ENCODE assay signal across 30 mouse cellular contexts in genomic region chr14:76069296-76069695, GRCm38 (mm10). TPM values are rescaled to one million over a fixed set of nuclear protein-coding genes. Genes with fewer than 3 reads are reported as not detected.
DNase-seq lines count a peak whose midpoint lies in the region; ATAC-seq and TF ChIP-seq lines count a peak whose summit lies in the region.
"Had no signal": no experiment of that assay in that cellular context is flagged by ENCODE, and none has a peak within 500 bp of the region (broad histone marks: within the 10 kb centered on the region; RNA-seq: fewer than 3 reads in every experiment).

No protein-coding gene starts in this region.

- no peak overlapping the region for H3K4me3 ChIP-seq in embryonic facial prominence, embryonic 14.5 days (ENCODE audit: low read depth, low read length)
- no peak overlapping the region for H3K4me3 ChIP-seq in embryonic facial prominence, embryonic 10.5 days
- no peak overlapping the region for H3K4me3 ChIP-seq in midbrain, embryonic 12.5 days
- H3K4me3 ChIP-seq in midbrain, postnatal 0 days (ENCODE audit: low read depth, low read length), result no peak overlapping the region
- H3K4me3 ChIP-seq in limb, embryonic 11.5 days (ENCODE audit: low read depth, low read length), result no peak overlapping the region
- H3K4me3 ChIP-seq in midbrain, embryonic 15.5 days, result no peak overlapping the region
- H3K4me3 ChIP-seq in forebrain, embryonic 13.5 days, result no peak overlapping the region
- H3K4me3 ChIP-seq: embryonic facial prominence, embryonic 12.5 days; erythroblast, embryonic 14.5 days; heart, adult 2 months; heart, embryonic 13.5 days; hindbrain, embryonic 12.5 days; liver, embryonic 15.5 days; lung, embryonic 15.5 days; megakaryocyte, embryonic 14.5 days; myocyte had no signal

- WGBS in embryonic facial prominence, embryonic 14.5 days, result 62% methylated on average over 4 of the region's 4 CpGs
- 87% methylated on average over 4 of the region's 4 CpGs for WGBS in embryonic facial prominence, embryonic 10.5 days
- WGBS in midbrain, embryonic 12.5 days, result 74% methylated on average over 4 of the region's 4 CpGs
- WGBS in midbrain, postnatal 0 days, result 44% methylated on average over 4 of the region's 4 CpGs
- 23% methylated on average over 4 of the region's 4 CpGs for WGBS in limb, embryonic 11.5 days
- 48% methylated on average over 4 of the region's 4 CpGs for WGBS in midbrain, embryonic 15.5 days
- 63% methylated on average over 4 of the region's 4 CpGs for WGBS in forebrain, embryonic 13.5 days

- TF ChIP-seq CTCF in midbrain, postnatal 0 days (IDR thresholded peaks at IDR 0.05), result no peak

- H3K9ac ChIP-seq in embryonic facial prominence, embryonic 14.5 days (ENCODE audit: low read depth, low read length), result no peak overlapping the region
- no peak overlapping the region for H3K9ac ChIP-seq in midbrain, embryonic 12.5 days (replicated peaks)
- no peak overlapping the region for H3K9ac ChIP-seq in midbrain, postnatal 0 days (replicated peaks; ENCODE audit: low read length, poor library complexity, severe bottlenecking)
- no peak overlapping the region for H3K9ac ChIP-seq in limb, embryonic 11.5 days (ENCODE audit: low read length)
- no peak overlapping the region for H3K9ac ChIP-seq in midbrain, embryonic 15.5 days
- no peak overlapping the region for H3K9ac ChIP-seq in forebrain, embryonic 13.5 days
- H3K9ac ChIP-seq: embryonic facial prominence, embryonic 12.5 days; forebrain, postnatal 0 days; heart, embryonic 13.5 days; hindbrain, embryonic 12.5 days; liver, embryonic 15.5 days; lung, embryonic 15.5 days had no signal

- ATAC-seq in embryonic facial prominence, embryonic 14.5 days (ENCODE audit: low read depth), result no peak
- no peak for ATAC-seq in midbrain, embryonic 12.5 days (ENCODE audit: low FRiP score, low read depth)
- ATAC-seq in midbrain, postnatal 0 days (ENCODE audit: low FRiP score), result no peak
- 0 out of 2 replicates have a peak, but pooled peaks have one; percentile 49 for ATAC-seq in limb, embryonic 11.5 days (ENCODE audit: insufficient number of reproducible peaks, low FRiP score, low TSS enrichment, low read depth)
- no peak for ATAC-seq in midbrain, embryonic 15.5 days (replicated peaks)
- ATAC-seq in forebrain, embryonic 13.5 days, result no peak
- ATAC-seq: forebrain, postnatal 0 days had no signal

- H3K4me1 ChIP-seq in embryonic facial prominence, embryonic 14.5 days (ENCODE audit: control insufficient read depth, insufficient read depth, low read length), result no peaks in the 10 kb centered on the region
- no peaks in the 10 kb centered on the region for H3K4me1 ChIP-seq in embryonic facial prominence, embryonic 10.5 days
- no peaks in the 10 kb centered on the region for H3K4me1 ChIP-seq in midbrain, embryonic 12.5 days
- no peaks in the 10 kb centered on the region for H3K4me1 ChIP-seq in midbrain, postnatal 0 days (ENCODE audit: insufficient read depth, low read length)
- H3K4me1 ChIP-seq in limb, embryonic 11.5 days (ENCODE audit: control insufficient read depth, insufficient read depth, low read length), result no peaks in the 10 kb centered on the region; the same call in 1 of the 2 replicates
- H3K4me1 ChIP-seq in midbrain, embryonic 15.5 days, result no peaks in the 10 kb centered on the region
- no peaks in the 10 kb centered on the region for H3K4me1 ChIP-seq in forebrain, embryonic 13.5 days
- H3K4me1 ChIP-seq: embryonic facial prominence, embryonic 12.5 days; heart, embryonic 13.5 days; hindbrain, embryonic 12.5 days; liver, embryonic 15.5 days; lung, embryonic 15.5 days; megakaryocyte, embryonic 14.5 days had no signal

- DNase-seq in embryonic facial prominence, embryonic 14.5 days (ENCODE audit: low spot score), result peak; percentile 9
- no peak for DNase-seq in embryonic facial prominence, embryonic 10.5 days (ENCODE audit: low spot score)
- DNase-seq in midbrain, postnatal 0 days (ENCODE audit: low spot score), result no peak
- DNase-seq in limb, embryonic 11.5 days (ENCODE audit: low spot score), result peak; percentile 46
- no peak for DNase-seq in right cerebral cortex, adult 18-20 months
- DNase-seq: cerebellum, adult 11-12 months; cerebellum, postnatal 10 days; forebrain, postnatal 0 days; gastrocnemius, postnatal 25 days; heart, adult 2 months; heart, postnatal 14 days; kidney, adult 2 months; kidney, postnatal 10 days; layer of hippocampus, postnatal 36 days; liver; lung, postnatal 36 days; right cerebral cortex, postnatal 25 days; spleen, adult 18-20 months; thymus, postnatal 14 days had no signal

- H3K27ac ChIP-seq in embryonic facial prominence, embryonic 14.5 days (replicated peaks; ENCODE audit: low read depth, low read length), result no peak overlapping the region
- H3K27ac ChIP-seq in embryonic facial prominence, embryonic 10.5 days (replicated peaks), result no peak overlapping the region
- H3K27ac ChIP-seq in midbrain, embryonic 12.5 days (replicated peaks), result peak overlapping the region; percentile 68
- H3K27ac ChIP-seq in midbrain, postnatal 0 days (ENCODE audit: low read depth, low read length), result no peak overlapping the region
- no peak overlapping the region for H3K27ac ChIP-seq in limb, embryonic 11.5 days (replicated peaks; ENCODE audit: low read depth, low read length)
- peak overlapping the region; percentile 54 for H3K27ac ChIP-seq in midbrain, embryonic 15.5 days
- H3K27ac ChIP-seq in forebrain, embryonic 13.5 days, result no peak overlapping the region
- H3K27ac ChIP-seq: embryonic facial prominence, embryonic 12.5 days; heart, adult 2 months; heart, embryonic 13.5 days; liver, embryonic 15.5 days; lung, embryonic 15.5 days had no signal

- H3K9me3 ChIP-seq in embryonic facial prominence, embryonic 14.5 days (ENCODE audit: control insufficient read depth, low read length), result no peaks in the 10 kb centered on the region
- H3K9me3 ChIP-seq in embryonic facial prominence, embryonic 10.5 days, result no peaks in the 10 kb centered on the region
- H3K9me3 ChIP-seq in midbrain, embryonic 12.5 days, result no peaks in the 10 kb centered on the region
- H3K9me3 ChIP-seq in midbrain, postnatal 0 days (ENCODE audit: low read length), result no peaks in the 10 kb centered on the region
- H3K9me3 ChIP-seq in limb, embryonic 11.5 days (ENCODE audit: control insufficient read depth, low read length), result no peaks in the 10 kb centered on the region
- no peaks in the 10 kb centered on the region for H3K9me3 ChIP-seq in midbrain, embryonic 15.5 days
- no peaks in the 10 kb centered on the region for H3K9me3 ChIP-seq in forebrain, embryonic 13.5 days (replicated peaks)
- H3K9me3 ChIP-seq: embryonic facial prominence, embryonic 12.5 days; heart, embryonic 13.5 days; hindbrain, embryonic 12.5 days; liver, embryonic 15.5 days; lung, embryonic 15.5 days; megakaryocyte, embryonic 14.5 days had no signal

- H3K27me3 ChIP-seq in embryonic facial prominence, embryonic 14.5 days (replicated peaks; ENCODE audit: control insufficient read depth, insufficient read depth, low read length), result no peaks in the 10 kb centered on the region
- no peaks in the 10 kb centered on the region for H3K27me3 ChIP-seq in embryonic facial prominence, embryonic 10.5 days (replicated peaks; ENCODE audit: low read depth, poor library complexity, severe bottlenecking)
- H3K27me3 ChIP-seq in midbrain, embryonic 12.5 days, result no peaks in the 10 kb centered on the region
- no peaks in the 10 kb centered on the region for H3K27me3 ChIP-seq in midbrain, postnatal 0 days (ENCODE audit: insufficient read depth, low read length)
- no peaks in the 10 kb centered on the region for H3K27me3 ChIP-seq in limb, embryonic 11.5 days (ENCODE audit: control insufficient read depth, insufficient read depth, low read length)
- no peaks in the 10 kb centered on the region for H3K27me3 ChIP-seq in midbrain, embryonic 15.5 days (replicated peaks)
- no peaks in the 10 kb centered on the region for H3K27me3 ChIP-seq in forebrain, embryonic 13.5 days
- H3K27me3 ChIP-seq: embryonic facial prominence, embryonic 12.5 days; heart, embryonic 13.5 days; hindbrain, embryonic 12.5 days; liver, embryonic 15.5 days; lung, embryonic 15.5 days had no signal

- no peak overlapping the region for H3K4me2 ChIP-seq in embryonic facial prominence, embryonic 14.5 days (ENCODE audit: low read depth, low read length)
- H3K4me2 ChIP-seq in midbrain, embryonic 12.5 days (replicated peaks), result no peak overlapping the region
- no peak overlapping the region for H3K4me2 ChIP-seq in midbrain, postnatal 0 days (ENCODE audit: low read depth, low read length, poor library complexity, severe bottlenecking)
- H3K4me2 ChIP-seq in limb, embryonic 11.5 days (ENCODE audit: low read depth, severe bottlenecking), result no peak overlapping the region
- H3K4me2 ChIP-seq in midbrain, embryonic 15.5 days, result no peak overlapping the region
- H3K4me2 ChIP-seq in forebrain, embryonic 13.5 days, result no peak overlapping the region
- H3K4me2 ChIP-seq: embryonic facial prominence, embryonic 12.5 days; heart, embryonic 13.5 days; hindbrain, embryonic 12.5 days; liver, embryonic 15.5 days; lung, embryonic 15.5 days had no signal

- H3K36me3 ChIP-seq in embryonic facial prominence, embryonic 14.5 days (ENCODE audit: control insufficient read depth, insufficient read depth, low read length), result no peaks in the 10 kb centered on the region
- no peaks in the 10 kb centered on the region for H3K36me3 ChIP-seq in embryonic facial prominence, embryonic 10.5 days (replicated peaks)
- no peaks in the 10 kb centered on the region for H3K36me3 ChIP-seq in midbrain, embryonic 12.5 days
- H3K36me3 ChIP-seq in midbrain, postnatal 0 days (ENCODE audit: insufficient read depth, low read length), result no peaks in the 10 kb centered on the region
- no peaks in the 10 kb centered on the region for H3K36me3 ChIP-seq in limb, embryonic 11.5 days (ENCODE audit: control insufficient read depth, insufficient read depth, low read length)
- no peaks in the 10 kb centered on the region for H3K36me3 ChIP-seq in midbrain, embryonic 15.5 days (replicated peaks)
- no peaks in the 10 kb centered on the region for H3K36me3 ChIP-seq in forebrain, embryonic 13.5 days (ENCODE audit: poor library complexity, severe bottlenecking)
- H3K36me3 ChIP-seq: embryonic facial prominence, embryonic 12.5 days; heart, embryonic 13.5 days; hindbrain, embryonic 12.5 days; liver, embryonic 15.5 days; lung, embryonic 15.5 days had no signal

RNA-seq across cellular contexts. Expression of gene Gpalpp1, which starts 41.3 kb away (rescaled TPM):
- polyA plus RNA-seq in embryonic facial prominence, embryonic 14.5 days (2014; fragmentation: Nextera tagmentation; extraction: Ambion mirVana), result 11.1 and 11.9 TPM in 2 replicates
- 15.6 and 16.1 TPM in 2 replicates for polyA plus RNA-seq in embryonic facial prominence, embryonic 10.5 days (2016; fragmentation: Nextera tagmentation; extraction: Ambion mirVana)
- 19.2 and 21.2 TPM in 2 replicates for polyA plus RNA-seq in midbrain, embryonic 12.5 days (2016; fragmentation: Nextera tagmentation; extraction: Ambion mirVana)
- 18.6 and 20.2 TPM in 2 replicates for total RNA-seq in midbrain, postnatal 0 days (2014; rRNA removed)
- 8.3 and 8.6 TPM in 2 replicates for polyA plus RNA-seq in midbrain, postnatal 0 days (2015; fragmentation: Nextera tagmentation; extraction: Ambion mirVana)
- polyA plus RNA-seq in limb, embryonic 11.5 days (2014; fragmentation: Nextera tagmentation; extraction: Ambion mirVana), result 15.0 and 19.4 TPM in 2 replicates
- polyA plus RNA-seq in midbrain, embryonic 15.5 days (2015; fragmentation: Nextera tagmentation; extraction: Ambion mirVana), result 13.9 TPM in 2 replicates
- 13.6 and 14.5 TPM in 2 replicates for polyA plus RNA-seq in forebrain, embryonic 13.5 days (2015; fragmentation: Nextera tagmentation; extraction: Ambion mirVana)

RNA-seq across cellular contexts. Expression of gene Nufip1, which starts 41.4 kb away (rescaled TPM):
- 12.3 and 13.1 TPM in 2 replicates for polyA plus RNA-seq in embryonic facial prominence, embryonic 14.5 days (2014; fragmentation: Nextera tagmentation; extraction: Ambion mirVana)
- 19.4 and 21.0 TPM in 2 replicates for polyA plus RNA-seq in embryonic facial prominence, embryonic 10.5 days (2016; fragmentation: Nextera tagmentation; extraction: Ambion mirVana)
- polyA plus RNA-seq in midbrain, embryonic 12.5 days (2016; fragmentation: Nextera tagmentation; extraction: Ambion mirVana), result 16.3 and 17.7 TPM in 2 replicates
- 10.4 and 10.6 TPM in 2 replicates for total RNA-seq in midbrain, postnatal 0 days (2014; rRNA removed)
- 12.8 and 14.3 TPM in 2 replicates for polyA plus RNA-seq in midbrain, postnatal 0 days (2015; fragmentation: Nextera tagmentation; extraction: Ambion mirVana)
- 19.8 and 20.1 TPM in 2 replicates for polyA plus RNA-seq in limb, embryonic 11.5 days (2014; fragmentation: Nextera tagmentation; extraction: Ambion mirVana)
- 12.8 and 13.2 TPM in 2 replicates for polyA plus RNA-seq in midbrain, embryonic 15.5 days (2015; fragmentation: Nextera tagmentation; extraction: Ambion mirVana)
- polyA plus RNA-seq in forebrain, embryonic 13.5 days (2015; fragmentation: Nextera tagmentation; extraction: Ambion mirVana), result 16.1 and 16.6 TPM in 2 replicates

RNA-seq across cellular contexts. Expression of gene Gtf2f2, which starts 58.6 kb away (rescaled TPM):
- 29.8 and 34.9 TPM in 2 replicates for polyA plus RNA-seq in embryonic facial prominence, embryonic 14.5 days (2014; fragmentation: Nextera tagmentation; extraction: Ambion mirVana)
- 55.7 and 56.2 TPM in 2 replicates for polyA plus RNA-seq in embryonic facial prominence, embryonic 10.5 days (2016; fragmentation: Nextera tagmentation; extraction: Ambion mirVana)
- polyA plus RNA-seq in midbrain, embryonic 12.5 days (2016; fragmentation: Nextera tagmentation; extraction: Ambion mirVana), result 47.3 and 48.9 TPM in 2 replicates
- total RNA-seq in midbrain, postnatal 0 days (2014; rRNA removed), result 22.7 and 23.4 TPM in 2 replicates
- polyA plus RNA-seq in midbrain, postnatal 0 days (2015; fragmentation: Nextera tagmentation; extraction: Ambion mirVana), result 38.4 and 42.6 TPM in 2 replicates
- 58.4 and 60.9 TPM in 2 replicates for polyA plus RNA-seq in limb, embryonic 11.5 days (2014; fragmentation: Nextera tagmentation; extraction: Ambion mirVana)
- polyA plus RNA-seq in midbrain, embryonic 15.5 days (2015; fragmentation: Nextera tagmentation; extraction: Ambion mirVana), result 34.4 and 35.0 TPM in 2 replicates
- 52.3 and 56.5 TPM in 2 replicates for polyA plus RNA-seq in forebrain, embryonic 13.5 days (2015; fragmentation: Nextera tagmentation; extraction: Ambion mirVana)

Comparison
In these comparisons a context has a peak if more than half of its experiments do, and no peak if none do; other contexts are left out.
1. DNase-seq: peak in embryonic facial prominence, embryonic 14.5 days (single experiment) and limb, embryonic 11.5 days (single experiment); none in embryonic facial prominence, embryonic 10.5 days (single experiment), midbrain, postnatal 0 days (single experiment) and right cerebral cortex, adult 18-20 months (single experiment).
2. H3K27ac ChIP-seq: peak in midbrain, embryonic 12.5 days (single experiment) and midbrain, embryonic 15.5 days (single experiment); none in embryonic facial prominence, embryonic 14.5 days (single experiment), embryonic facial prominence, embryonic 10.5 days (single experiment), midbrain, postnatal 0 days (single experiment), limb, embryonic 11.5 days (single experiment) and forebrain, embryonic 13.5 days (single experiment).